Mouse (Mus musculus) bone marrow, adult 2 months (tissue): ENCODE measurements around the gene Aff3.

ENCODE experiments used
- CTCF ChIP-seq: fragments of 200-500 bp; IDR thresholded peaks from 2 replicates; pipeline ENCODE4 v1.5.1; 2011; ENCODE audit warnings: low read length, control low read depth; ENCODE audit not compliant: control insufficient read depth, insufficient read depth
- POLR2A ChIP-seq: fragments of 200-500 bp; IDR thresholded peaks from 2 replicates; pipeline ENCODE4 v1.6.1; 2011; ENCODE audit warnings: low read depth, mild to moderate bottlenecking, control low read depth, low read length, borderline replicate concordance; ENCODE audit not compliant: control insufficient read depth

GRCm38 (mm10) chr1:38447581-38447980 is 217.2 kb downstream of the Aff3 start:
- no peak for TF ChIP-seq CTCF
- no peak for TF ChIP-seq POLR2A
